Mouse (Mus musculus) midbrain, embryonic 16.5 days (tissue): Measurements from ENCODE around the gene Slc25a21. TPM values are rescaled to one million over a fixed set of nuclear protein-coding genes. Genes with fewer than 3 reads are reported as not detected.

Source experiments
- ATAC-seq: fragments of 200-750 bp; cut with Nextera tagmentation; 2 replicates; pipeline ENCODE4 v1.8.0; 2017; ENCODE audit warnings: moderate TSS enrichment
- H3K27ac ChIP-seq: fragments of 300-500 bp; sonication (generic); 2 replicates; pipeline ENCODE4 v1.5.1; 2014; ENCODE audit warnings: mild to moderate bottlenecking, low read length, mixed read lengths
- H3K27me3 ChIP-seq: fragments of 300-500 bp; sonication (generic); 2 replicates; pipeline ENCODE4 v1.6.1; 2014; ENCODE audit warnings: low read depth, low read length, mixed read lengths; ENCODE audit not compliant: control insufficient read depth, insufficient read depth
- H3K36me3 ChIP-seq: fragments of 300-500 bp; sonication (generic); 2 replicates; pipeline ENCODE4 v1.6.1; 2014; ENCODE audit warnings: mild to moderate bottlenecking, low read length, moderate library complexity, mixed read lengths; ENCODE audit not compliant: control insufficient read depth, insufficient read depth
- H3K4me1 ChIP-seq: fragments of 300-500 bp; sonication (generic); 2 replicates; pipeline ENCODE4 v1.6.1; 2014; ENCODE audit warnings: mild to moderate bottlenecking, low read length, mixed read lengths; ENCODE audit not compliant: control insufficient read depth, insufficient read depth
- H3K4me2 ChIP-seq: fragments of 300-500 bp; sonication (generic); 2 replicates; pipeline ENCODE4 v1.6.1; 2014; ENCODE audit warnings: mild to moderate bottlenecking, low read length, mixed read lengths
- H3K4me3 ChIP-seq: fragments of 300-500 bp; sonication (generic); 2 replicates; pipeline ENCODE4 v1.5.1; 2014; ENCODE audit warnings: low read depth, mild to moderate bottlenecking, low read length, moderate library complexity, mixed read lengths
- H3K9ac ChIP-seq: fragments of 300-500 bp; sonication (generic); 2 replicates; pipeline ENCODE4 v1.6.1; 2014; ENCODE audit warnings: low read depth, low read length, mixed read lengths
- H3K9me3 ChIP-seq: fragments of 300-500 bp; sonication (generic); replicated peaks from 2 replicates; pipeline ENCODE4 v1.6.1; 2014; ENCODE audit warnings: mild to moderate bottlenecking, low read length, mixed read lengths; ENCODE audit not compliant: control insufficient read depth, poor library complexity, severe bottlenecking
- WGBS: fragments of 180-500 bp; shearing (Covaris S2); extraction: QIAGEN DNeasy Blood & Tissue Kit; methylation state at CpG from one replicate; pipeline ENCODE4 v1.1.7; 2014; 5-methylcytosine and 5-hydroxymethylcytosine counted together
- polyA plus RNA-seq: library from polyadenylated mRNA; unstranded; fragments of >200 nt; fragmentation: Nextera tagmentation; extraction: Ambion mirVana; gene quantifications from 2 replicates; pipeline ENCODE4 v1.2.1, GENCODE M21; 2015

The Slc25a21 gene
- polyA plus RNA-seq, 1 experiment from 2014 or later, result 0.26 TPM

DNA sequence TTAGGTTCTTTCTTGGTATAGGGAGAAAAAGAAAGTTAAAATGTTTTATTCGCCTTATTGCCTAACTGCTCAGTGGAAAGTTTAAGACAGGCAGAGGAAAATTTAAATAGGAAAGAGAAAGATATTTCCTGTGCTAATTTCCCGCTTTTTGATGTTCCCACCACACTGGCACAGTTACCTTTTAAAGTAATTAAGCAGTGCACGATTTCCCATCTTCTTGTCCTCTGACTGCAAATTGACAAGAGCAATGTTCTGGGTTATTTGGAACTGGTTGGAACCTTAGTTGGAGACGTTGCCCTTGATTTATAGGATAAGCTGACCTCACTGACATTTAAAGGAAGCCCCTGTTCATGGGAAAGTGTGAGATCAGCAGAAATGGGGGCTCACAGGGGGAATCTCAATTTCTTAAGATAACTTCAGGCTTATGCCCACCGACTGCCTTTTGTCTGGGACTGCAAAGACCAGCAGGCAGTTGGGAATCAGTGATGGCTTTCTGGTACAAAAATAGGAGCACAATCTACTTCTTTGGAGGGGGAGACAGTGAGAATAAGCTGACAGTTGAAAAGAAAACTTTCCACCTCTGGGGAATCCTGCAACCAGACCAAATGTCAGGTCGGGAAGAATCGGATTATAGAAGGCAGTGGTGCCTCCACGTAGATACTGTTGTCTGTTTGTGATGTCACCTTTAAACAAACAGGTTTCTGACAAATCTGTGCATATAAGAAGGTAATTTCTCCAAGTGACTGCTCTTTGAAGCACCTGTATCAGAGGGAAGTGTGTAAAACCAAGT, 498.9 kb downstream of the Slc25a21 start:
- H3K4me3 ChIP-seq, result no peak overlapping the region
- H3K36me3 ChIP-seq, result no peaks in the 10 kb centered on the region
- ATAC-seq, result no peak
- H3K9me3 ChIP-seq, result no peaks in the 10 kb centered on the region
- H3K27me3 ChIP-seq, result peaks cover 61% of the 10 kb centered on the region
- peaks cover 6% of the 10 kb centered on the region; the same call in 1 of the 2 replicates for H3K4me1 ChIP-seq
- 3% methylated on average over 8 of the region's 8 CpGs for WGBS
- H3K4me2 ChIP-seq, result no peak overlapping the region
- H3K9ac ChIP-seq, result no peak overlapping the region
- no peak overlapping the region for H3K27ac ChIP-seq

DNA sequence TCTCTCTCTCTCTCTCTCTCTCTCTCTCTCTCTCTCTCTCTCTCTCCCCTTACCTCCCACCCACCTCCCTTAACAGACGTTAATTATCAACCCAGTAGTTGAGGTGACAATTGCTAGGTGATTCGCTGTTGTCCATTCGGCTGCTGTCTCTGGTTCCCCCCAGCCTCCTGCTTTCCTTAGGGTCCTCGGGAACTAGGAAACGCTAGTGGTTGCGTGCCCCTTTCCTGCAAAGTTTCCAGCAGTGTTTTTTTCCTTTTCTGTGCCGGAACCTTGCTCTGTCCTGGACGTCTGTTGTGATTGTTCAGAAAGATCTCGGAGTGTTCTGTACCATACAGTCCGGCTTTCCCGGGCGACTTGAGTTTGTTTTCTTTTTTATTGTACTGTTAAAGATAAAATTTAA, 499.5 kb downstream of the Slc25a21 start:
- WGBS, result 2% methylated on average over 12 of the region's 12 CpGs
- no peak overlapping the region for H3K4me3 ChIP-seq

DNA sequence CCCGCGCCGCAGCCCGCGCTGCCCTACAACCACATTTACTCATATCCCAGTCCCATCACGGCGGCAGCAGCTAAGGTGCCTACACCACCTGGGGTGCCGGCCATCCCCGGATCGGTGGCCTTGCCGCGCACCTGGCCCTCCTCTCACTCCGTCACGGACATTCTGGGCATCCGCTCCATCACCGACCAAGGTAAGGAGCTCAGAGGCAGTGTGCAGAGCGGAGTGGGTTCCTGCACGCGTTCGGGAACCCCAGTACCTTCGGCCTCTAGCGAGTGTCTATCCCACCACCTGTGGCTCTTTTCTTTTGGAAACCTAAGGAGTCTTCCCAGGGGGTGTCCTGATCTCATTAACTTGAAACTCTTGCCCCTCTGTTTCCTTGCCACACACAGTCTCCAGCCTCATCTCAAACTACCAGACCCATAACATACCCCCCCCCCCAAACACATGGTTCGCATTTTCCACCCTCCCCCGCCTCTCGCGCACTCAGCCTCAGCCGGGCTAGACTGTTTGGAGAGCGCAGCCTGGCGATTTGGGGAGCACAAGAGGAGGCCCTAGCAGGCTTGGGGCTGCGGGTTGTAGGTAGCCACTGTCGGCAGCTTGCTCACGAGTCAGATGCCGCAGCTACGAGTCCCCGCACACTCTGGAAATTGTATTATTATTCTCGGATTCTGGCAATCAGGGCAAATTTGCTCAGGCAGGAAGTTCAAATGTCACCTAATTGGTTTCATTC, 500.1 kb downstream of the Slc25a21 start:
- no peak overlapping the region; the same call in 1 of the 2 replicates for H3K4me2 ChIP-seq
- 0% methylated on average over 36 of the region's 36 CpGs for WGBS

More for the DNA sequence above, 499.5 kb downstream of the Slc25a21 start:
- H3K9ac ChIP-seq, result no peak overlapping the region
- no peaks in the 10 kb centered on the region for H3K9me3 ChIP-seq
- H3K36me3 ChIP-seq, result no peaks in the 10 kb centered on the region
- peaks cover 6% of the 10 kb centered on the region; the same call in 1 of the 2 replicates for H3K4me1 ChIP-seq
- H3K27me3 ChIP-seq, result peaks cover 67% of the 10 kb centered on the region
- H3K4me2 ChIP-seq, result no peak overlapping the region
- H3K27ac ChIP-seq, result no peak overlapping the region
- ATAC-seq, result no peak

GRCm38 (mm10) chr12:56696174-56697010, 500.9 kb downstream of the Slc25a21 start:
- no peak for ATAC-seq

More for the DNA sequence above, 500.1 kb downstream of the Slc25a21 start:
- no peak for ATAC-seq
- Histone ChIP-seq H3K9me3 (no peaks in the 10 kb centered on the region), H3K4me1 (peaks cover 6% of the 10 kb centered on the region; the same call in 1 of the 2 replicates), H3K4me3 (no peak overlapping the region), H3K27ac (no peak overlapping the region), H3K9ac (no peak overlapping the region), H3K27me3 (peaks cover 68% of the 10 kb centered on the region), H3K36me3 (no peaks in the 10 kb centered on the region)

GRCm38 (mm10) chr12:56695358-56696173, 501.7 kb downstream of the Slc25a21 start:
- H3K4me3 ChIP-seq, result no peak overlapping the region; the same call in 1 of the 2 replicates
- under 1% methylated on average over 41 of the region's 41 CpGs for WGBS

More at GRCm38 (mm10) chr12:56696174-56697010, 500.9 kb downstream of the Slc25a21 start:
- Histone ChIP-seq H3K4me2 (peak overlapping the region; percentile 17; the same call in 1 of the 2 replicates), H3K9ac (no peak overlapping the region), H3K36me3 (no peaks in the 10 kb centered on the region), H3K4me1 (peaks cover 6% of the 10 kb centered on the region; the same call in 1 of the 2 replicates), H3K27ac (no peak overlapping the region), H3K9me3 (no peaks in the 10 kb centered on the region), H3K27me3 (peaks cover 71% of the 10 kb centered on the region), H3K4me3 (no peak overlapping the region)
- WGBS, result under 1% methylated on average over 57 of the region's 57 CpGs

DNA sequence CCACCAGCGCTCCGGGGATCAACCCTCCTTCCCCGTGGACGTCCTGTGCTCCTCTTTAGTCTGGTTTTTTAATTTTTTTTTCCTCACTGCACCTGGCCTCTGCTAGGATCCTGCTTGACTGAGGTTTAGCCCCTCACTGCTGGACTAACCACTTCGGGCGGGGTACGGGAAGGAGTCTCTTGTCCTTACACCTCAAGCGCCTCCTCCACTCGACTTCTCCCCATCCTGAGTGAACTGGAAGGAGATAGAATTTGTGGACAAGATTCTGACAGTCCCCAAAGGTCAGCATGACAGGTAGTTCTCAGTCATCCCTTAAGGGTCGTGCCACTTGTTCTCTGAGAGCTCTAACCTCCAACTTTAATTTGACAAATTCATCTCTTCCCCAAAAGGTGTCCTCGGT, 502.3 kb downstream of the Slc25a21 start:
- no peak overlapping the region for H3K9ac ChIP-seq
- WGBS, result under 1% methylated on average over 11 of the region's 11 CpGs
- H3K27me3 ChIP-seq, result peaks cover 70% of the 10 kb centered on the region
- H3K9me3 ChIP-seq, result no peaks in the 10 kb centered on the region
- peaks cover 6% of the 10 kb centered on the region; the same call in 1 of the 2 replicates for H3K4me1 ChIP-seq
- no peak for ATAC-seq
- H3K27ac ChIP-seq, result no peak overlapping the region
- no peaks in the 10 kb centered on the region for H3K36me3 ChIP-seq
- H3K4me3 ChIP-seq, result no peak overlapping the region; the same call in 1 of the 2 replicates
- no peak overlapping the region; the same call in 1 of the 2 replicates for H3K4me2 ChIP-seq

More at GRCm38 (mm10) chr12:56695358-56696173, 501.7 kb downstream of the Slc25a21 start:
- peak; percentile 88 for ATAC-seq
- no peaks in the 10 kb centered on the region for H3K36me3 ChIP-seq
- no peak overlapping the region for H3K27ac ChIP-seq
- peaks cover 69% of the 10 kb centered on the region for H3K27me3 ChIP-seq
- peaks cover 6% of the 10 kb centered on the region; the same call in 1 of the 2 replicates for H3K4me1 ChIP-seq
- peak overlapping the region; percentile 31; the same call in 1 of the 2 replicates for H3K4me2 ChIP-seq
- H3K9ac ChIP-seq, result no peak overlapping the region
- no peaks in the 10 kb centered on the region for H3K9me3 ChIP-seq

DNA sequence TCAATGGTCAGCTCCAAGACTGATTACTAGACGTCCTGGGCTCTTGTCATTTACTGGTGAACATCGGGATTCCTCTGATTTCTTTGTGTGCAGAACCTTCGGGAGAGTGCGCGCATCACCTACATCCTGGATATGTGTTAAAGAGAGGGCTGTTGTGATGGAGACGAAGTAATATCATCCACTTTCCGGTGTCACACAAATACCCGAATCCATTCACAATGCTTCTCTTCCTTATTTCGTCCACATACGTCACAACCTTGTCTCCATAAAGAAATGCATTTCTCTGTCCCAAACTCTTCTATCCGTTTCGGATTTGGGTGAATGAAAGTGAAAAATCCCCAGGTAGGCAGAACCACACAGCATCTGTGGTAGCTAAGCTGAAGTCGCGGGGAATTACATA, 502.9 kb downstream of the Slc25a21 start:
- Histone ChIP-seq H3K4me1 (peaks cover 6% of the 10 kb centered on the region; the same call in 1 of the 2 replicates), H3K36me3 (no peaks in the 10 kb centered on the region), H3K27me3 (peaks cover 67% of the 10 kb centered on the region), H3K4me2 (no peak overlapping the region), H3K9ac (no peak overlapping the region), H3K9me3 (no peaks in the 10 kb centered on the region), H3K27ac (no peak overlapping the region), H3K4me3 (no peak overlapping the region)
- no peak for ATAC-seq
- 3% methylated on average over 14 of the region's 14 CpGs for WGBS
